Mouse (Mus musculus): ENCODE measurements at regions not wholly inside any gene's neighbourhood (a gene's known extent, or its start where the extent isn't known, plus 50 kb on each side); places are given as distances from the start of the nearest gene placed in this dataset.

DNA sequence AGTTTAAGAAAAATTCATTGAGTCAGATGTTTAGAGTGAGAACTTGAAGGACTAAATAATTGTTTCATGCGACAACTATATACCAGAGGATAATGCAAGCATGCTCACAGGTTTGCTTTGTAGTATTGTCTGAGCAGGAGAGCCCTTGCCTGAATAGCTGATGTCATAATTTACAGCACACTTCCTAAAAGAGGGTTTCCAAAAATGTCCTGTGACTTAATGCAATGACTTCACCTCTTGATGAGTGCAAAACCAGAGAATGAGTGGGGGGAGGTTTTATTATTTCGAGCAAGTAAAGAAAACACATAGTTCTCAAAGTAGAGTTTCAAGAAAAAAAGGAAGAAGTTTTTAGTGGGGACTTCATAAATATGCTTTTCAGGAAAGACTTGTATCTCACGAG, 65.4 kb upstream of the Immp2l start:
- TF ChIP-seq CTCF (IDR thresholded peaks at IDR 0.05; ENCODE audit: low read depth, low read length): no peak
- no peak for TF ChIP-seq POLR2A (IDR thresholded peaks at IDR 0.05; ENCODE audit: extremely low read depth, insufficient read depth, low read length)
